In genomic region chr2:3745041-3745440, GRCm38 (mm10) we compare ENCODE assay signal across 20 mouse cellular contexts.
"Had no signal": no experiment of that assay in that cellular context is flagged by ENCODE, and none has a peak within 500 bp of the region (broad histone marks: within the 10 kb centered on the region; RNA-seq: fewer than 3 reads in every experiment).

No protein-coding gene starts in this region.

- H3K4me3 ChIP-seq: layer of hippocampus, adult 2 months; limb, embryonic 12.5 days; limb, embryonic 15.5 days; lung, embryonic 15.5 days; midbrain, embryonic 12.5 days; midbrain, embryonic 15.5 days; neural tube, embryonic 12.5 days; neural tube, embryonic 15.5 days had no signal

- ATAC-seq: liver, postnatal 0 days; midbrain, embryonic 15.5 days had no signal

- H3K4me2 ChIP-seq: limb, embryonic 12.5 days; limb, embryonic 15.5 days; liver, embryonic 11.5 days; lung, embryonic 15.5 days; midbrain, embryonic 12.5 days; midbrain, embryonic 15.5 days; neural tube, embryonic 12.5 days; neural tube, embryonic 15.5 days had no signal

- H3K27ac ChIP-seq: kidney, postnatal 0 days; layer of hippocampus, adult 2 months; limb, embryonic 12.5 days; limb, embryonic 15.5 days; liver, embryonic 14.5 days; lung, embryonic 15.5 days; macrophage; midbrain, embryonic 12.5 days; midbrain, embryonic 15.5 days; neural tube, embryonic 12.5 days; neural tube, embryonic 15.5 days; stomach, postnatal 0 days had no signal

- H3K9ac ChIP-seq: limb, embryonic 12.5 days; limb, embryonic 15.5 days; liver, embryonic 14.5 days; liver, postnatal 0 days; lung, embryonic 15.5 days; midbrain, embryonic 12.5 days; midbrain, embryonic 15.5 days; neural tube, embryonic 12.5 days; neural tube, embryonic 15.5 days had no signal

- H3K9me3 ChIP-seq: limb, embryonic 12.5 days; limb, embryonic 15.5 days; lung, embryonic 15.5 days; midbrain, embryonic 12.5 days; midbrain, embryonic 15.5 days; neural tube, embryonic 12.5 days; neural tube, embryonic 15.5 days had no signal

- DNase-seq: layer of hippocampus, adult 9-11 months; liver, postnatal 0 days; right cerebral cortex, adult 18-20 months; right cerebral cortex, postnatal 14 days; right cerebral cortex, postnatal 4 days; thymus, adult 2 months; thymus, postnatal 14 days had no signal

- H3K27me3 ChIP-seq: limb, embryonic 12.5 days; limb, embryonic 15.5 days; lung, embryonic 15.5 days; midbrain, embryonic 12.5 days; midbrain, embryonic 15.5 days; neural tube, embryonic 12.5 days; neural tube, embryonic 15.5 days had no signal

- H3K36me3 ChIP-seq: limb, embryonic 15.5 days; lung, embryonic 15.5 days; midbrain, embryonic 12.5 days; midbrain, embryonic 15.5 days; neural tube, embryonic 12.5 days; neural tube, embryonic 15.5 days had no signal
